Comparison of ENCODE assay signal across 20 mouse cellular contexts in the genomic region with DNA sequence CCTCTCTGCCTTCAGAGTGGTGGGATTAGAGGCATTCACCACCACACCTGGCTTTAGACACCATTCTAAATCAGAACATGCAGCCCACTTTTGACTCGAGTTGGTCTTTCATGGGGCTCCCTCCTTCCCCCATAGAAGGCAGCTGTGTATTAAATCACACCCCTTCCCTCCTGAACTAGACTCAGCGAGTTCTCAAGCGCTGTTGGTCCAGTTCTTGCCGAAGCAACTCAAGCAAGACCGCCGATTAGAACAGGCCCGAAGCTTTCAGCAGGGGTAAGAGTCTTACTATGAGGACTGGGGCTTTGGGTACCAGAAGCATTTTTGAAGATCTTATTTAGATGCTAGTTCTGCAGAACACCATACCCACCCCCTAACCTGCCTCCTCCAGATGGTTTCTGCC. TPM values are rescaled to one million over a fixed set of nuclear protein-coding genes. Genes with fewer than 3 reads are reported as not detected.
"Had no signal": no experiment of that assay in that cellular context is flagged by ENCODE, and none has a peak within 500 bp of the region (broad histone marks: within the 10 kb centered on the region; RNA-seq: fewer than 3 reads in every experiment).

No protein-coding gene starts in this region.

- H3K27me3 ChIP-seq: lung, embryonic 15.5 days; stomach, embryonic 15.5 days had no signal

- H3K27ac ChIP-seq: liver, embryonic 15.5 days; lung, embryonic 15.5 days; macrophage; midbrain, embryonic 12.5 days; midbrain, embryonic 15.5 days; neural tube, embryonic 12.5 days; stomach, embryonic 15.5 days had no signal

- DNase-seq: liver, postnatal 0 days; lung, postnatal 14 days; lung, postnatal 36 days; right cerebral cortex, postnatal 14 days; thymus, adult 2 months; thymus, postnatal 25 days; thymus, postnatal 4 days had no signal

- H3K36me3 ChIP-seq: liver, embryonic 15.5 days; lung, embryonic 15.5 days; midbrain, embryonic 12.5 days; midbrain, embryonic 15.5 days; neural tube, embryonic 12.5 days; stomach, embryonic 15.5 days had no signal

- H3K9me3 ChIP-seq: liver, embryonic 15.5 days; lung, embryonic 15.5 days; megakaryocyte, embryonic 14.5 days; midbrain, embryonic 12.5 days; midbrain, embryonic 15.5 days; neural tube, embryonic 12.5 days; stomach, embryonic 15.5 days had no signal

- H3K9ac ChIP-seq: liver, embryonic 15.5 days; liver, postnatal 0 days had no signal

- H3K4me1 ChIP-seq: liver, embryonic 15.5 days had no signal

RNA-seq across cellular contexts. Expression of a gene that starts 0.8 kb away (rescaled TPM):
- polyA plus RNA-seq: liver, embryonic 15.5 days; liver, postnatal 0 days; lung, postnatal 0 days; macrophage; midbrain, embryonic 12.5 days; midbrain, embryonic 15.5 days; midbrain, postnatal 0 days; neural tube, embryonic 12.5 days; neural tube, embryonic 14.5 days; spleen, adult 2 months; stomach, embryonic 15.5 days; urinary bladder, adult 2 months had no signal

RNA-seq across cellular contexts. Expression of a gene that starts 6.2 kb away (rescaled TPM):
- polyA plus RNA-seq: liver, embryonic 15.5 days; liver, postnatal 0 days; macrophage; neural tube, embryonic 12.5 days had no signal
